Mouse (Mus musculus): Measurements from ENCODE around the gene Ublcp1. TPM values are rescaled to one million over a fixed set of nuclear protein-coding genes. Genes with fewer than 3 reads are reported as not detected.

Gene Ublcp1
- total RNA-seq, 2 experiments from 2014 or later: 35.5 to 46.2 TPM

- no peak for DNase-seq (ENCODE audit: low spot score in 2 of 2)
These were observed 47.0 kb downstream of the Ublcp1 start for GRCm38 (mm10) chr11:44423261-44423660.

GRCm38 (mm10) chr11:44422337-44423111 is 47.8 kb downstream of the Ublcp1 start:
- DNase-seq (ENCODE audit: low spot score in 2 of 2): no peak

- DNase-seq (ENCODE audit: low spot score in 2 of 2): no peak
These were observed 52.9 kb downstream of the Ublcp1 start for GRCm38 (mm10) chr11:44417403-44417802.

GRCm38 (mm10) chr11:44414605-44415004 is 55.7 kb downstream of the Ublcp1 start:
- DNase-seq (ENCODE audit: low spot score in 2 of 2): no peak

GRCm38 (mm10) chr11:44413371-44413770 is 56.9 kb downstream of the Ublcp1 start:
- no peak for DNase-seq (ENCODE audit: low spot score in 2 of 2)

- DNase-seq (ENCODE audit: low spot score in 2 of 2): no peak
These were observed 58.0 kb downstream of the Ublcp1 start for GRCm38 (mm10) chr11:44412276-44412675.

- no peak for DNase-seq (ENCODE audit: low spot score in 2 of 2)
These were observed 59.9 kb downstream of the Ublcp1 start for GRCm38 (mm10) chr11:44410413-44410812.

GRCm38 (mm10) chr11:44408626-44409025 is 61.7 kb downstream of the Ublcp1 start:
- DNase-seq (ENCODE audit: low spot score in 2 of 2): no peak

- DNase-seq (ENCODE audit: low spot score in 2 of 2): no peak
These were observed 63.8 kb downstream of the Ublcp1 start for GRCm38 (mm10) chr11:44406457-44406856.

- no peak for DNase-seq (ENCODE audit: low spot score in 2 of 2)
These were observed 64.3 kb downstream of the Ublcp1 start for GRCm38 (mm10) chr11:44405961-44406360.

- DNase-seq (ENCODE audit: low spot score in 2 of 2): no peak
These were observed 65.2 kb downstream of the Ublcp1 start for GRCm38 (mm10) chr11:44405113-44405512.

Small RNA genes lying within 50 kb of the gene (microRNA-seq; reads per million reads assigned to microRNA genes)
- gene Gm22121 (ENCODE audit: borderline number of aligned reads in 2 of 2): 0 reads per million in 2 experiments

Other genes starting within 250 kb of the Ublcp1 start
- gene Il12b, start 70.4 kb downstream of the Ublcp1 start, total RNA-seq (2021): not detected
- gene Rnf145, start 48.5 kb upstream of the Ublcp1 start, total RNA-seq (2021): 10 to 100 TPM; 47.2 to 61.7 TPM
- gene Ebf1, start 146.8 kb upstream of the Ublcp1 start, total RNA-seq (2021): 10 to 100 TPM; 15.7 to 36.8 TPM